Mouse (Mus musculus): ENCODE results near the gene Pknox2.
A peak's percentile ranks its signal among the peaks of the same experiment; 100 is the strongest.

Pknox2 gene

GRCm38 (mm10) chr9:36933813-36934493, 213.3 kb downstream of the Pknox2 start:
- no peak for DNase-seq

DNA sequence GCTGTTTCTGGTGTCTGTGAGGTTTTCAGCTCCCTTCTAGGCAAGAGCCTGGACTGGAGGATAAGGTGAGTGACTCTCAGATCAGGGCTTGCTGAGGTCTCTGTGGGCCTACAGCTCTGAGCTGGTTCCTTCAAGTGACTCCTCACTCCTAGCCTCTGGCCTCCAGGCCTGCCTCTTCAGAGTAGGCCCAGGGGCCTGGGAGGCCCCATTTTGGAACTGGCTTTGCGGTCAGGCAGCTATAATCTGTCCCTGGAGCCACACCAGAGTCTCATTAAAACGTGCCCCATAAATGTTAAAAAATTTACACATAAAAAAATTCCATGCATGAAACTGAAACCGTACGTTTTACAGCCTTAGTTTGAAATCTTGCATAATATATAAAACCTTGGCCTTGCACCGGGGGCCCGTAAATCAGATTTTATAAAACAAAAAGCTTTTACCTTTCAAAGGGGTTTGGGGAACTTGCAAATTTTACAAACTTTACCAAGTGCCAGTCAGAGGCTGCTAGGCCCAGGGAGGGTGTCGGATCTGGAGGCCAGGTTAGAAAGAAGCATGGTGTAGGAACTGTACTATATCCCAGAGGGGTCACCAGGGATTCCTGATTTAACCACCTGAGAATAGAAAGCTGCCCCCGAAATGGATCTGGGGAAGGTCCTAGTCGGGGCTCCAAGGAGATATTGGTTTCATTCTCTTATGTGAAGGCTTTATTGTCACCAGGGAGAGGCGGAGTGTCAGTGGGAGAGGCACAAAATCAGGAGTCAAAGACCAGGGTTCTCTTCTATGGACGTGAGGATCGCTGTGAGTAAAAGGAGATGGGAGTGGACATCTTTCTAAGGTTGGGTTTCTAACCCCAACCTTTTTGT, 214.0 kb downstream of the Pknox2 start:
- no peak for DNase-seq

GRCm38 (mm10) chr9:36931657-36932056, 215.6 kb downstream of the Pknox2 start:
- no peak for DNase-seq

GRCm38 (mm10) chr9:36923753-36924152, 223.5 kb downstream of the Pknox2 start:
- DNase-seq, result no peak

DNA sequence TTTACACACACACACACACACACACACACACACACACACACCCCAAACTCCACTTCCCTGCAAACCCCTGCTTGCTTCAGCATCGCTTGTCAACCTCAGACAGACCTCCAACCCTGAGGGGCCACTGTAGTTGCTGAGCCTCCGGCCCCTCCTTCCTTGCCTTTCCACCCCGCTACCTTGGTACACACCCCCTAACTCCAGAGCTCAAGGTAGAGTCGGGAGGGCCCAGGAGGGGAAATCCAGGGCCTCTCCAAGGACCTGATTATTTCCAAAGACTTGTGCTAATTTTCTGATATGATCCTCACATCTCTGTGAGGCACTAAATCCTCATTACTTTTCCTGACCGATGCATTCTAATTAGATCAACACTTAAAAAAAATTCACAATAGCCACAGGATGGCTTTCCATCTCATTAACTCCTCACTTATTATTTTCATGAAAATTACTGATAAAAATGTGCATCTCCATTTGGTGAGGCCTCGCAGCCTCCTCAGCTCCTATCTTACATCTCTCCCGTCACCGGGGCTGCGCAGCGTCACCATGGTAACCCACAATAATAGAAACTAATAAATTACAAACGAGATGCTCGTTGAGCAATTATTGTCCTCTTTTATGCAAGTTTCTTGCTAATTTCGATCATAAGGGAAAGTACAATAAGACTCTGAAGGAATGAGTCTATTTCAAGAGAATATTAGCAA, 225.3 kb downstream of the Pknox2 start:
- DNase-seq, result no peak

DNA sequence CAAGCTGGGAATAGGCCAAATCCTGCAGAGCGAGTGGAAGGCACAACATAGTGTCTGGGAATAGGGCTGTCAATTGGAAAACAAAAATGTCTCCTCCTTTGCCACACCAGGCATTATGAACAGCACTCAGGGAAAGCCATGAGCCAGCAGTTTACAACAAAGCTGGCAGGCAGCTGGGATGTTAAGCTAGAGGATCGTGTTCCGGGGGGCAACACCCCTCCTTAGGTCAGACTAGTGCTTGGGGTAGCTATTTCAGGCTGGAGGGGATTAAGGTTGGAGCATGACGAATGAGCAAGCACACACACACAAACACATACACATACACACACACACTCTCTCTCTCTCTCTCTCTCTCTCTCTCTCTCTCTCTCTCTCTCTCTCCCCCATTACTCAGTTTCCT, 227.7 kb downstream of the Pknox2 start:
- DNase-seq, result no peak

GRCm38 (mm10) chr9:36918582-36918981, 228.6 kb downstream of the Pknox2 start:
- DNase-seq, result no peak

DNA sequence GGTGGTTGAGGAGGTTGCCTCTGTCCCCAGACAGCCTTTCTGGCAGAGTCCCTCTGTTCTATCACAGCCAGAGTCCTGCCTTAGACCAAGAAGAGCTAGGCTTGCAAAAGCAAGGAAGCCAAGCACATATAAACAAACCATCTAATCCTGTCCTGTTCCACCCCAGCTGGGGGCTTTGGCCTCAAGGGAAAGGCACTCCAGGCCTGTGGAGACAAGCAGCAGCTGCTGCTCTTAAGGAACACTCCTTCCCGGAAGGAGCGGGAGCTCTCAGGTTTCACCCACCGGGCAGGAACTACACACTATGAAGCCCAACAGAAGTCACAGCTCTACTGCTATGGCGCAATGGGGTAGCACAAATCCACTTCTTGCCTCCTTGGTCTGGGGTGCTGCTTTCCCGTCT, 230.3 kb downstream of the Pknox2 start:
- DNase-seq, result no peak

DNA sequence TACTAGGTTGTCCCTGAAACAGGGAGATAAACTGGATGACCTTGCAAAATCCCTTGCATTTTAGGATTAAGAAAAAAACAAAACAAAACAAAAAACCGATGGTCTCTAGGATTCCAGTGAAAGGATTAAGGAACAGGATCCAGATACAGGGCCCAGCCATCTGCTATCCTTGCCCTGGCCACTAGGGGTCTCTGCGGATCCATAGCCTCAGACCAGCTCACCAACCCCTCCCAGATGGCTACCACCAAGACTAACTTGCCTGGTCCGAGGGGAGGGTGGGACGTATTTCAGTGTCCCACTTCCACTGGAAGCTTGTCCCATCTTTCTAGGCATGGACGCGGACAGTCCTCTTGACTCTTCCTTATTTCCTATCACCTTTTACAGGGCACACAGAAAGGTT, 230.8 kb downstream of the Pknox2 start:
- peak in 1 of 2 experiments; percentile 7 for DNase-seq

DNA sequence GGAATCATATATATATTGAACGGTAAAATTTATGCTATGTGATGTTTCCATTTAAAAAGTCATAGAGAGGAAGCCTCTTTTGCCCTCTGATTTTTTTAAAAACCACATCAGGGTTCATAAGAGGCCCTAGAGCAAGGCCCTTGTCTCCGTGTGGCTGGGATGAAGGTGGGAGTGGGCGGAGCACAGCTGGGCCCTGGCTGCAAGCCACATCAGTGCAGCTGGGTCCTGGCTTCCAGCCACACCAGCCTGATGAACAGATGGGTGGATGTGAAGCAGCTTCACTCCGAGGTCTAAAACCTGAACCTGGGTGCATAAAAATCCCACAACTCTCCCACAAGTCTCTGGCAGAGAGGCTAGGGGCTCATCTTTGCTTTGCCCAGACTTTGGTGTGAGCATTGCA, 241.8 kb downstream of the Pknox2 start:
- no peak for DNase-seq

GRCm38 (mm10) chr9:36900464-36900863, 246.7 kb downstream of the Pknox2 start:
- no peak for DNase-seq

GRCm38 (mm10) chr9:36898560-36898959, 248.6 kb downstream of the Pknox2 start:
- no peak for DNase-seq

- no peak for DNase-seq
Observed at GRCm38 (mm10) chr9:36895009-36895693, 252.1 kb downstream of the Pknox2 start.

DNA sequence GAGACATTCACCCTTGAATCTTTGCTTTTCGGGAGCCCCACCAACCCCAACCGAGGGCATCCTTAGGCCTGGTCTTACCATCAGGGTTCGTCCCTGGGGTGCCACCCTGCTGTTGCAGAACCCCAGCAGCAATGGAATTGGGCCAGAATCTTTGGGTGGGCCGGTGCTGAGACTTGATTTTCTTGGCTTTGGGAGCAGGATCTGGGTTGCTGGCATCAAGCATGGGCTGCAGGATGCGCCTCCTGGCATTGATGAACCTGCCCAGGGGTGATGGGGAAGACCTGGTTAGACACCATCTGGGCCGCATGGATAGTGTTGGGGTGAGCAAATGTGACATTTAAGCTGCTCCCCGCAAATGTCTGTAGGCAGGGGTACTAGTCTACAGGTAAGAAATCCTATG, 253.0 kb downstream of the Pknox2 start:
- DNase-seq, result no peak

DNA sequence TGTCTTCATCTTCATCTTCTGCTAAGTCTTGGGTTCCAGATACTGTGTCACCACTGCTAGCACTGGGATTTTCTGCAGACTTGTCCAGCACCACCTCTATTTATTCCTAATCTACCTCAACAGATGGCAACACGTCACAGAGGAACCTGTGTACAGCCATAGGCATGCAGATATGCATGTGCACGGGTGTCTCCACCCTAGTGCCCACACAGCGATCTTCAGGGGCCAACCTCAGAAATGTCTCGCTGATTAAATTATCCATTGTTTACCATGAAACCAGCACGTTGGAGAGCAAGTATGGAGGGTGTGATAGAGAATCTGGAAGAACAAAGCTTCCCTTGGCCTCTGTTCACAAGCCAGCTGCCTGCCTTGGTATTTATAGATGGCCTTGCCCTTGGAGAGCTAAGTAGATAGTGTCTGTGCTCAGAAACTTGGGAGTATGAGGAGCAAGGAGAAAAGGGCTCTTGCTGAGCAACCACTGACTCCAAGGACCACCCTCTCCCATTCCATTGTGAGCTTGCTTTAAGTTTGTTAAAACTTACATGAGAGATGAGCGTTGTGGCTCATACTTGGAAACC, 253.7 kb downstream of the Pknox2 start:
- DNase-seq, result no peak

DNA sequence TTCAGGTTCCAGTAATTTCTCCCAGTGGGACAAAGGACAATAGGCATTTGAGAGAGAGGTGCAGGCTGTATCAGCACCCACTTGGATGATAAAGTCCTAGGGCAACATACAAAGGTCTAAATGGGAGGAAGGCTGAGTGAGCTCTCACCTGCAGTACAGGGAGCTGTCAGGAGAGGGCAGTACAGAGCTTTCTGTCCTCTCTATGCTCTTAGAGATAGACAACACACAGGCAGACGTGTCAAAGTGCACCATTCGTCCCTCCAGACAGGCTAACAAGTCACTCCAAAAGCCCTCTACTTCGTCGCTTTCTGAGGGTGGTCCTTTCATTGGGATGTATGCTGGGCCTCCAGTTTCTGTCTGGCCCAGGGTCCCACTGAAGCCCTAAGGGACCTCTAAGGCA, 256.7 kb downstream of the Pknox2 start:
- DNase-seq, result no peak

- no peak for DNase-seq
Observed at GRCm38 (mm10) chr9:36885237-36885636, 262.0 kb downstream of the Pknox2 start.

- DNase-seq, result no peak
Observed at GRCm38 (mm10) chr9:36883569-36883968, 263.6 kb downstream of the Pknox2 start.

DNA sequence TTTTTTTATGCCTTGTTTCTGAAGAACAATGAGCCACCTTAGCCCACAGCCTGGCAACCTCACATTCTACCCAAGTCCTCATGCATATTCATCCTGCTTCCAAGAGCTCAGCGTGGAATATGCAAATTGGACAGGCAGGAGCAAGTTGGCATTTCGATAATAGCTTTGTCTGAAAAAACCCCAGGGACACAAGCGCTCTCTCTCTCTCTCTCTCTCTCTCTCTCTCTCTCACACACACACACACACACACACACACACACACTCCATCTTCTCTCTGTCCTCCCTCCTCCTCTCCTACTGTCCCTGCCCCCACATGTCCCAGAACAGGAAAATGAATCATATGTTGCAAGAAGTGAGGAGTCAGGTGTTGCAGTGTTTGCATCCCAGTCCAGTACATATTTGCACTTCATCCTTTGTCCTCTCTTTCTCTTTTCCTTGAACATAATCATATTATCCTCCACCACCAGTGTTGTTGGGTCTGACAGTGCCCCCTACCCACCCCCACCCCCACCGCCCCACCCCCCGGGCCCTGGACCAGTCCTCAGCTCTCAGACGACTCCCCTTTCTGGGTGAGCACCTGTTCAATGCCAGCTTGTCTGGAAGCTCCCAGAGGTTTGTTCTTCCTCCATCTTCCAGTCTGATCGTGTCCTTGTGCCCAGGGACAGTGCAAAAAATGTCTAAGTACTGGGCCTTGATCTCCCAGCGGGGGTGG, 265.0 kb downstream of the Pknox2 start:
- no peak for DNase-seq

DNA sequence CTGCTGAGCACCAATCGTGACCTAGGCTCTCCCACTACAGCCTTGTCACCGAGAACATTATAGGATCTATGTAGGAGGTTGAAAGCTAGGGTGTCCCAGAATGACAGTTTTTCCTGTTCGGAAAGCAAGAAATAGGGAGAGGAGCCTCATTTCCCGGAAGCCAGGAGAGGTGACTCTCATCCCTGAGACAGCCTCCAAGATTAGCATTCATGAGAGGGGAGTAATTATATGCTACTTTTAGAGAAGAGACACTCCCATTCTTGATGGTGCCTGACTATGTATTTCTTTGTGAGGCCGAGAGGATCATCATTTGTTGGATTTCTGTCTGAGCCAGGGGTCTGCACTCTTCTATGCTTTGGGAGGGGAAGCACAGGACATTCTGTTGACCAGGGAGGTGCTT, 265.6 kb downstream of the Pknox2 start:
- DNase-seq, result no peak

DNA sequence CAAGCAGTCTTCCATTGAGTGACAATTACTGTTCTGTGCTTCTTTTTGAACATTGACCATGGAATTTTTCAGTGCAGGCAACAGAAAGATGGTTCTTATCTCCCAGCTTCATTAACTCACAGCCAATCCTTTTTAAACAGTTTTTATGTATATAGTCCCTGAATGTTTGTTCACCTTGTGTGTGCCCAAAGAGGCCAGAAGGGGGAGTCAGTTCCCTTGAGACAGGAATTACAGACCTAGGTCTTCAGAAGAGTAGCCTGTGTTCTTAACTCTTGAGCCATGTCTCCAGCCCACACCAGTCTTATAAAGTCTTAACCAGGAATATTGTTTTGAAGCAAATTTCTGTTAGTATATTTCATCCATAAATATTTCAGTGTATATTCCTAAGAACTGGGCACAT, 270.4 kb downstream of the Pknox2 start:
- DNase-seq, result no peak

DNA sequence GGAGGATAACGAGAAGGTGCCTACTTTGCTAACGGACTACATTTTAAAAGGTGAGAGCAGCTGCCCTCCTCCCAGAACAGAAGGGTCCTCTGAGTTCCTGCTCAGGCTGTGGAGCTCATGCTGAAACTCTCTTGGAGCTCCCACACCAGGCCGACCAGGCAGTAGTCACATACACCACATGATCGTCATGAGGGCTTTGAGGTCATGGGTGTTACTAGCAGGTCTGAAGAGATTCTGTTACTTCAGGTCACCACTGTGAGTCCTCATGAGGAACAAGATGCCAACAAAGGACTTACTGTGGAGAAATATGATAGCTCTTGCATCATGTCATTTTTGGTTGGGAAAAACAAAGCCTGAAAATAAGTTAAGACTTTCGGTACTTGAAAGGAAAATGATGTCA, 270.9 kb downstream of the Pknox2 start:
- no peak for DNase-seq
